Mouse (Mus musculus) G1E (cell line): ENCODE measurements around the gene Rps8.

Source experiments
- CTCF ChIP-seq: IDR thresholded peaks from 2 replicates; pipeline ENCODE4 v1.5.1; 2012; ENCODE audit warnings: low read depth, low read length, inconsistent platforms, mixed read lengths
- TAL1 ChIP-seq: conservative IDR thresholded peaks from 2 replicates; pipeline ENCODE4 v1.6.1; 2012; ENCODE audit warnings: low read depth, low read length, inconsistent platforms, mixed read lengths

DNA sequence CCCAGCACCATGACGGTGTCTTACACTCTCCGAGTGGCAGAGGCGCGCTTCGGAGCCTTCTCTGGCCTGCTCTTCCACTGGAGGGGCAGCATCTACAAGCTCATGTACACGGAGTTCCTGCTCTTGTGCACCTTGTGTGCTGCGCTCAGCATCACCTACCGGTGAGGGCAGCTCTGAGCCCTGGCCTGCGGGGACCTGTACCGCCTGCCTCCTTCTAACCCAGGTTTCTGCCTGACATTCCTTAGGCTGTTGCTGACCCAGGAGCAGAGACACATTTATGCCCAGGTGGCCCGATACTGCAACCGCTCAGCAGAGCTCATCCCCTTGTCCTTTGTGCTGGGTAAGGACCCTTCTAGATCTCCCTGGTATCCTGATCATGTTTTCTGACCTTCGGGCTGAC lies 10.8 kb downstream of the Rps8 start:
- TF ChIP-seq CTCF (no peak), TAL1 (no peak)
